Mouse (Mus musculus) left cerebral cortex, postnatal 14 days (tissue): ENCODE results near the gene Il31. TPM values are rescaled to one million over a fixed set of nuclear protein-coding genes. Genes with fewer than 3 reads are reported as not detected.

Experiments used
- microRNA-seq, 2 experiments: library from miRNA; unstranded; fragments of <30 nt; microRNA quantifications; one replicate each; pipeline ENCODE4 v1.2.0; 2022
- total RNA-seq, 2 experiments: library from RNA; stranded (reverse); gene quantifications; 2 replicates each; pipeline ENCODE4 v1.2.3; 2021

Gene Il31
- total RNA-seq, 2 experiments from 2014 or later = not detected

Small RNA genes within 50 kb of the gene (microRNA-seq; reads per million reads assigned to microRNA genes)
- 1.3 to 1.8 reads per million in 2 experiments for gene Mir7647

Other genes starting within 250 kb of the Il31 start
- gene Wdr66, start 237.4 kb downstream of the Il31 start, total RNA-seq = 1 to 10 TPM; 6.6 to 8.9 TPM
- gene Bcl7a, start 145.7 kb downstream of the Il31 start, total RNA-seq = 10 to 100 TPM; 76.2 to 79.1 TPM
- gene Mlxip, start 94.7 kb downstream of the Il31 start, total RNA-seq = 10 to 100 TPM; 19.2 to 22.6 TPM
- gene Lrrc43, start 184 bp downstream of the Il31 start, total RNA-seq = 1 to 10 TPM; 1.1 to 1.4 TPM
- gene B3gnt4, start 21.0 kb upstream of the Il31 start, total RNA-seq = under 1 TPM; 0.61 to 0.99 TPM
- 10 to 100 TPM; 37.8 TPM for gene Diablo, start 34.7 kb upstream of the Il31 start, total RNA-seq
- gene Gm49027, start 36.0 kb upstream of the Il31 start, total RNA-seq = 1 to 10 TPM; 7.1 to 7.4 TPM
- gene Vps33a, start 83.5 kb upstream of the Il31 start, total RNA-seq = 10 to 100 TPM; 79.1 to 83.3 TPM
- 100 to 1,000 TPM; 117 to 132 TPM for gene Clip1, start 195.1 kb upstream of the Il31 start, total RNA-seq
- gene Zcchc8, start 231.6 kb upstream of the Il31 start, total RNA-seq = 10 to 100 TPM; 37.0 to 37.2 TPM